Mouse (Mus musculus): ENCODE measurements around the gene Foxo4. TPM values are rescaled to one million over a fixed set of nuclear protein-coding genes. Genes with fewer than 3 reads are reported as not detected.

The Foxo4 gene
- polyA plus RNA-seq, 1 experiment from 2014 or later, result 0.79 TPM

GRCm38 (mm10) chrX:101287543-101287942 is 33.2 kb downstream of the Foxo4 start:
- no peak overlapping the region for H3K27ac ChIP-seq (replicated peaks; ENCODE audit: low read depth, low read length)
- no peak overlapping the region for H3K4me3 ChIP-seq (replicated peaks; ENCODE audit: low read depth, low read length)
- 92% methylated on average over 3 of the region's 3 CpGs for WGBS
- no peak for ATAC-seq (ENCODE audit: low FRiP score, low TSS enrichment)
- no peaks in the 10 kb centered on the region for H3K4me1 ChIP-seq (ENCODE audit: control insufficient read depth, insufficient read depth, low read length)
- no peaks in the 10 kb centered on the region for H3K9me3 ChIP-seq (ENCODE audit: control insufficient read depth, low read length)
- no peaks in the 10 kb centered on the region for H3K27me3 ChIP-seq (ENCODE audit: control insufficient read depth, insufficient read depth, low read length)
- peaks cover 69% of the 10 kb centered on the region for H3K36me3 ChIP-seq (ENCODE audit: control insufficient read depth, insufficient read depth, low read length)
- no peak overlapping the region for H3K4me2 ChIP-seq (ENCODE audit: low read length)
- H3K9ac ChIP-seq (replicated peaks; ENCODE audit: low read length), result no peak overlapping the region
- DNase-seq, result no peak

- Histone ChIP-seq H3K4me3 (replicated peaks; ENCODE audit: low read depth, low read length) (no peak overlapping the region), H3K36me3 (ENCODE audit: control insufficient read depth, insufficient read depth, low read length) (peaks cover 68% of the 10 kb centered on the region), H3K4me2 (ENCODE audit: low read length) (no peak overlapping the region), H3K9ac (replicated peaks; ENCODE audit: low read length) (no peak overlapping the region), H3K9me3 (ENCODE audit: control insufficient read depth, low read length) (no peaks in the 10 kb centered on the region), H3K4me1 (ENCODE audit: control insufficient read depth, insufficient read depth, low read length) (no peaks in the 10 kb centered on the region), H3K27ac (replicated peaks; ENCODE audit: low read depth, low read length) (no peak overlapping the region), H3K27me3 (ENCODE audit: control insufficient read depth, insufficient read depth, low read length) (no peaks in the 10 kb centered on the region)
- 95% methylated on average over 6 of the region's 6 CpGs for WGBS
- DNase-seq (no peak), ATAC-seq (ENCODE audit: low FRiP score, low TSS enrichment) (no peak)
These were observed 34.1 kb downstream of the Foxo4 start for GRCm38 (mm10) chrX:101288432-101288831.

GRCm38 (mm10) chrX:101289037-101289436 is 34.7 kb downstream of the Foxo4 start:
- WGBS, result 91% methylated on average over 7 of the region's 7 CpGs
- H3K36me3 ChIP-seq (ENCODE audit: control insufficient read depth, insufficient read depth, low read length), result peaks cover 70% of the 10 kb centered on the region
- ATAC-seq (ENCODE audit: low FRiP score, low TSS enrichment), result no peak

GRCm38 (mm10) chrX:101290111-101290510 is 35.8 kb downstream of the Foxo4 start:
- H3K9ac ChIP-seq (replicated peaks; ENCODE audit: low read length), result no peak overlapping the region
- no peak overlapping the region for H3K4me2 ChIP-seq (ENCODE audit: low read length)
- H3K4me1 ChIP-seq (ENCODE audit: control insufficient read depth, insufficient read depth, low read length), result no peaks in the 10 kb centered on the region
- H3K36me3 ChIP-seq (ENCODE audit: control insufficient read depth, insufficient read depth, low read length), result peaks cover 62% of the 10 kb centered on the region
- ATAC-seq (ENCODE audit: low FRiP score, low TSS enrichment), result no peak
- DNase-seq, result no peak
- 89% methylated on average over 10 of the region's 10 CpGs for WGBS
- no peak overlapping the region for H3K27ac ChIP-seq (replicated peaks; ENCODE audit: low read depth, low read length)
- H3K4me3 ChIP-seq (replicated peaks; ENCODE audit: low read depth, low read length), result no peak overlapping the region
- H3K27me3 ChIP-seq (ENCODE audit: control insufficient read depth, insufficient read depth, low read length), result no peaks in the 10 kb centered on the region
- no peaks in the 10 kb centered on the region for H3K9me3 ChIP-seq (ENCODE audit: control insufficient read depth, low read length)

More at GRCm38 (mm10) chrX:101289037-101289436, 34.7 kb downstream of the Foxo4 start:
- H3K4me2 ChIP-seq (ENCODE audit: low read length), result no peak overlapping the region
- no peaks in the 10 kb centered on the region for H3K9me3 ChIP-seq (ENCODE audit: control insufficient read depth, low read length)
- H3K27ac ChIP-seq (replicated peaks; ENCODE audit: low read depth, low read length), result no peak overlapping the region
- DNase-seq, result no peak
- no peaks in the 10 kb centered on the region for H3K4me1 ChIP-seq (ENCODE audit: control insufficient read depth, insufficient read depth, low read length)
- H3K4me3 ChIP-seq (replicated peaks; ENCODE audit: low read depth, low read length), result no peak overlapping the region
- H3K27me3 ChIP-seq (ENCODE audit: control insufficient read depth, insufficient read depth, low read length), result no peaks in the 10 kb centered on the region
- H3K9ac ChIP-seq (replicated peaks; ENCODE audit: low read length), result no peak overlapping the region

- Histone ChIP-seq H3K27me3 (ENCODE audit: control insufficient read depth, insufficient read depth, low read length) (no peaks in the 10 kb centered on the region), H3K27ac (replicated peaks; ENCODE audit: low read depth, low read length) (peak within 1 kb of the TSS; percentile 86), H3K9ac (replicated peaks; ENCODE audit: low read length) (peak within 1 kb of the TSS; percentile 54), H3K36me3 (ENCODE audit: control insufficient read depth, insufficient read depth, low read length) (peaks cover 18% of the 10 kb centered on the region; the same call in 1 of the 2 replicates), H3K4me2 (ENCODE audit: low read length) (peak within 1 kb of the TSS; percentile 56), H3K4me3 (replicated peaks; ENCODE audit: low read depth, low read length) (peak within 1 kb of the TSS; percentile 44), H3K9me3 (ENCODE audit: control insufficient read depth, low read length) (no peaks in the 10 kb centered on the region), H3K4me1 (ENCODE audit: control insufficient read depth, insufficient read depth, low read length) (peaks cover 21% of the 10 kb centered on the region)
- WGBS, result 22% methylated on average over 24 of the region's 24 CpGs
- DNase-seq (peak; percentile 82), ATAC-seq (ENCODE audit: low FRiP score, low TSS enrichment) (peak; percentile 22; the same call in 1 of the 2 replicates)
These were observed 44.7 kb downstream of the Foxo4 start, which contains the start of gene Nlgn3 for GRCm38 (mm10) chrX:101299055-101299454. Gene Nlgn3, plus strand, starts transcription at chrX:101299168.

- H3K27ac ChIP-seq (replicated peaks; ENCODE audit: low read depth, low read length), result peak overlapping the region; percentile 86
- H3K9ac ChIP-seq (replicated peaks; ENCODE audit: low read length), result peak overlapping the region; percentile 54
- peaks cover 21% of the 10 kb centered on the region for H3K4me1 ChIP-seq (ENCODE audit: control insufficient read depth, insufficient read depth, low read length)
- peak overlapping the region; percentile 56 for H3K4me2 ChIP-seq (ENCODE audit: low read length)
- peaks cover 18% of the 10 kb centered on the region; the same call in 1 of the 2 replicates for H3K36me3 ChIP-seq (ENCODE audit: control insufficient read depth, insufficient read depth, low read length)
- WGBS, result 28% methylated on average over 12 of the region's 13 CpGs
- peak overlapping the region; percentile 44 for H3K4me3 ChIP-seq (replicated peaks; ENCODE audit: low read depth, low read length)
- H3K9me3 ChIP-seq (ENCODE audit: control insufficient read depth, low read length), result no peaks in the 10 kb centered on the region
- H3K27me3 ChIP-seq (ENCODE audit: control insufficient read depth, insufficient read depth, low read length), result no peaks in the 10 kb centered on the region
- ATAC-seq (ENCODE audit: low FRiP score, low TSS enrichment) (peak; percentile 73), DNase-seq (peak; percentile 79)
These were observed 45.4 kb downstream of the Foxo4 start for GRCm38 (mm10) chrX:101299473-101300426.

GRCm38 (mm10) chrX:101300427-101301030 is 46.2 kb downstream of the Foxo4 start:
- peak; percentile 42 for ATAC-seq (ENCODE audit: low FRiP score, low TSS enrichment)
- Histone ChIP-seq H3K27ac (replicated peaks; ENCODE audit: low read depth, low read length) (peak overlapping the region; percentile 86), H3K4me2 (ENCODE audit: low read length) (peak overlapping the region; percentile 56), H3K4me1 (ENCODE audit: control insufficient read depth, insufficient read depth, low read length) (peaks cover 21% of the 10 kb centered on the region), H3K36me3 (ENCODE audit: control insufficient read depth, insufficient read depth, low read length) (peaks cover 13% of the 10 kb centered on the region; the same call in 1 of the 2 replicates), H3K9ac (replicated peaks; ENCODE audit: low read length) (peak overlapping the region; percentile 54), H3K9me3 (ENCODE audit: control insufficient read depth, low read length) (no peaks in the 10 kb centered on the region), H3K27me3 (ENCODE audit: control insufficient read depth, insufficient read depth, low read length) (no peaks in the 10 kb centered on the region), H3K4me3 (replicated peaks; ENCODE audit: low read depth, low read length) (peak overlapping the region; percentile 44)
- 30% methylated on average over 13 of the region's 13 CpGs for WGBS
- DNase-seq, result peak; percentile 70

GRCm38 (mm10) chrX:101301654-101302053 is 47.3 kb downstream of the Foxo4 start:
- peak overlapping the region; percentile 54; the same call in 1 of the 2 replicates for H3K9ac ChIP-seq (replicated peaks; ENCODE audit: low read length)

More at GRCm38 (mm10) chrX:101301654-101302053, 47.3 kb downstream of the Foxo4 start:
- Histone ChIP-seq H3K4me3 (replicated peaks; ENCODE audit: low read depth, low read length) (peak overlapping the region; percentile 44), H3K27me3 (ENCODE audit: control insufficient read depth, insufficient read depth, low read length) (no peaks in the 10 kb centered on the region), H3K36me3 (ENCODE audit: control insufficient read depth, insufficient read depth, low read length) (0 out of 2 replicates have a peak, but pooled peaks cover 6% of the 10 kb centered on the region), H3K4me2 (ENCODE audit: low read length) (peak overlapping the region; percentile 56), H3K4me1 (ENCODE audit: control insufficient read depth, insufficient read depth, low read length) (peaks cover 21% of the 10 kb centered on the region), H3K9me3 (ENCODE audit: control insufficient read depth, low read length) (no peaks in the 10 kb centered on the region), H3K27ac (replicated peaks; ENCODE audit: low read depth, low read length) (no peak overlapping the region)
- no peak for ATAC-seq (ENCODE audit: low FRiP score, low TSS enrichment)
- DNase-seq, result peak; percentile 27
- WGBS, result 56% methylated on average over 9 of the region's 9 CpGs

Data from midbrain, embryonic 14.5 days (tissue).